Mouse (Mus musculus): ENCODE data around the gene 1700084M14Rik. TPM values are rescaled to one million over a fixed set of nuclear protein-coding genes. Genes with fewer than 3 reads are reported as not detected.
"Not testable (repeated sequence)": the region's sequence is repeated elsewhere in the genome, so short reads cannot be mapped to it uniquely, and the experiment has no call there.

The 1700084M14Rik gene
- total RNA-seq (2012; rRNA removed) = not detected in 2 replicates
- not detected in 2 replicates for total RNA-seq (2014; rRNA removed)
- polyA plus RNA-seq (2012; ENCODE audit: insufficient read length, low read depth) = not detected in 2 replicates

DNA sequence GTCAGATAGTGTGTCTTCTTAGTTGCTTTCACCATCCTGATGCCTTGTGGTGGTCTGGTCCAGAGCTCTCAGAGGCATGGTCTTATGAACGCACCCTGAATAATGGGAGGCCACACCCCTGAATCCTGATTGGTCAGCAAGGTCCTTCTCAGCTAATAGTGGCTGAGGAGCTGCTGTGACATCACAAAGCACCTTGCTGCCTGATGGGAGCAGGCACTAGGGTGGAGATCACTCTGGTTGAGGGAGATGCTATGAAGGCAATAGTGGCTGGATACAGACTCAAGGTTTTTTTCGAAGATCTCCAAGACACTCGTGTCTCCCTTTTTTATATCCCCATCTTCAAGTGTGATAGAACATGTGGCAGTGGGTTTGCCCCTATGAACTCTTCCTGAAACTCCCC, at the start of gene 1700084M14Rik:
TSS of gene 1700084M14Rik (minus strand) at position 101 of the 400 bp plus-strand sequence.
- H3K4me3 ChIP-seq (replicated peaks in 1 of 3; ENCODE audit: low read depth in 2 of 3, low read length in 2 of 3, poor library complexity in 1 of 3); in situ Hi-C loops (cut with MboI; ENCODE audit: low pct_ligation_motif_present, low pct_unique_long_range_greater_than_20kb, low sequenced_read_pairs); H3K4me1 ChIP-seq (ENCODE audit: control insufficient read depth in 1 of 2, insufficient read depth in 2 of 2); H3K9me3 ChIP-seq (replicated peaks; ENCODE audit: low read length); H3K79me2 ChIP-seq (replicated peaks; ENCODE audit: control insufficient read depth, extremely low read depth, insufficient read depth, poor library complexity, severe bottlenecking); DNase-seq (ENCODE audit: extremely low read depth); dilution Hi-C loops (cut with MboI; ENCODE audit: extremely low pct_ligation_motif_present, extremely low pct_unique_long_range_greater_than_20kb, low sequenced_read_pairs); H3K4me2 ChIP-seq (ENCODE audit: insufficient read depth, low read depth, poor library complexity, severe bottlenecking); H3K36me3 ChIP-seq (replicated peaks in 1 of 2; ENCODE audit: control insufficient read depth in 1 of 2, insufficient read depth in 1 of 2, low read length in 1 of 2); H3K27me3 ChIP-seq (replicated peaks); H3K27ac ChIP-seq (ENCODE audit: insufficient read depth, low read depth); H3K9ac ChIP-seq (ENCODE audit: insufficient read depth, low read depth): not testable (repeated sequence)

Other genes starting within 250 kb of the 1700084M14Rik start
- gene Mageb2, start 244.2 kb downstream of the 1700084M14Rik start, total RNA-seq (2012; rRNA removed) = not detected in 2 replicates
- not detected in 2 replicates for gene Mageb2, start 244.2 kb downstream of the 1700084M14Rik start, total RNA-seq (2014; rRNA removed)
- not detected in 2 replicates for gene Mageb2, start 244.2 kb downstream of the 1700084M14Rik start, polyA plus RNA-seq (2012; ENCODE audit: insufficient read length, low read depth)
- gene Gm5072, start 183.4 kb downstream of the 1700084M14Rik start, total RNA-seq (2012; rRNA removed) = not detected in 2 replicates
- not detected in 2 replicates for gene Gm5072, start 183.4 kb downstream of the 1700084M14Rik start, total RNA-seq (2014; rRNA removed)
- gene Gm5072, start 183.4 kb downstream of the 1700084M14Rik start, polyA plus RNA-seq (2012; ENCODE audit: insufficient read length, low read depth) = not detected in 2 replicates
- gene Gm8914, start 95.8 kb downstream of the 1700084M14Rik start, total RNA-seq (2012; rRNA removed) = not detected in 2 replicates
- not detected in 2 replicates for gene Gm8914, start 95.8 kb downstream of the 1700084M14Rik start, total RNA-seq (2014; rRNA removed)
- not detected in 2 replicates for gene Gm8914, start 95.8 kb downstream of the 1700084M14Rik start, polyA plus RNA-seq (2012; ENCODE audit: insufficient read length, low read depth)
- not detected in 2 replicates for gene Gm14781, start 56.3 kb upstream of the 1700084M14Rik start, total RNA-seq (2012; rRNA removed)
- not detected in 2 replicates for gene Gm14781, start 56.3 kb upstream of the 1700084M14Rik start, total RNA-seq (2014; rRNA removed)
- gene Gm14781, start 56.3 kb upstream of the 1700084M14Rik start, polyA plus RNA-seq (2012; ENCODE audit: insufficient read length, low read depth) = not detected in 2 replicates
- gene Mageb5, start 207.1 kb upstream of the 1700084M14Rik start, total RNA-seq (2012; rRNA removed) = not detected in 2 replicates
- gene Mageb5, start 207.1 kb upstream of the 1700084M14Rik start, total RNA-seq (2014; rRNA removed) = not detected in 2 replicates
- gene Mageb5, start 207.1 kb upstream of the 1700084M14Rik start, polyA plus RNA-seq (2012; ENCODE audit: insufficient read length, low read depth) = not detected in 2 replicates